14 mouse cellular contexts compared by ENCODE assay signal in the genomic region with DNA sequence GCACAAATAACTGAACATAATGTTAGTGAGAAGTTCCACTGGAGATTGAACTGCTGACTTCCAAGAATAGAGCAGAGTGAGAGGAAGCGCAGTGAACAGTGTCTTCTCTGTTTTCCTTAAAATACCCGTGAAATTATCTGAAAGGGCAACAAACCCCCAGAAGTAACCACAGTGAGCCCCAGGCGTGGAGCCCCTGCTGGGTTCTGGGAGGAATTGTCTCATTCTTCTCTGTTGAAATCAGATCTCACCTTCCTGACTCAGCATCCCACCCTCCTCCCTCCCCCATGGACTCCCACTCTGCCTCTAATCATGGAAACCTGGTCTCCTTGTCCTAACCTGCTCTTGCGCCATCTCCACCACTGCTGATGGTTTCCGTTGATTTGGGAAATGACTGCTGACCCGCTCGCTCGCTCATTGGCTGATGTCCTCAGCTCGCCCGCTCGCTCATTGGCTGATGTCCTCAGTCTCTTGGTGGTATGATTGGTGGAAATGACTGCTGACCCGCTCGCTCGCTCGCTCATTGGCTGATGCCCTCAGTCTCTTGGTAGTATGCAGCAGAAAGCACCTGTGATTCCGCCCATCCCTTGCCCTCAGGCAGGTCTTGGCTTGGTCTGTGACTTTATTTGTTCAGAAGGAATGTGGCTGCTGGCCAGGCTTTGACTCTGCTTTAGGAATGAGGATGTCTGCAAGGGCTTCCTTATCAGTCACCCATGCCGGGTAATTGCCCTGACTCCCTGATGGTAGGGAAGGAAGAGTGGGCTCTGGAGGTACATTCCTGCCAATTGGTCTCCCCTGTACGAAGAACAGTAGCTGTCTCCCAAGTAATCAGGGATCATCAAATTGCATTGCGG.
DNase-seq lines count a peak whose midpoint lies in the region.
"Had no signal": no experiment of that assay in that cellular context is flagged by ENCODE, and none has a peak within 500 bp of the region (broad histone marks: within the 10 kb centered on the region; RNA-seq: fewer than 3 reads in every experiment).

No protein-coding gene starts in this region.

- intact Hi-C loops in gastrocnemius, postnatal 14 days (cut with DNase I; ENCODE audit: low total_unique reads) = loop anchor here (10.0 kb wide), 1 partner anchor 168 kb away; the partner anchor contains the start of gene Cadm1

- peak; percentile 19 to 58 for DNase-seq in urinary bladder, adult 18-20 months (ENCODE audit: low spot score in 2 of 2)
- DNase-seq in urinary bladder, postnatal 10 days (ENCODE audit: low spot score) = no peak
- peak; percentile 58 for DNase-seq in R1 (ENCODE audit: low read depth, low spot score)
- DNase-seq in lung, postnatal 4 days = peak; percentile 33 to 51
- no peak for DNase-seq in gastrocnemius, postnatal 4 days (ENCODE audit: low spot score in 2 of 2)
- no peak for DNase-seq in gastrocnemius, postnatal 14 days
- no peak for DNase-seq in left cerebral cortex, adult 18-20 months (ENCODE audit: low spot score in 2 of 2)
- DNase-seq: adrenal gland, postnatal 14 days; cerebellum, adult 9-11 months; embryo, embryonic 11 days; heart, adult 2 months; kidney, adult 18-20 months; layer of hippocampus, postnatal 36 days; right cerebral cortex, postnatal 4 days had no signal

Comparison
In these comparisons a context has a peak if more than half of its experiments do, and no peak if none do; other contexts are left out.
1. DNase-seq: peak in urinary bladder, adult 18-20 months (2 of 2), R1 (single experiment) and lung, postnatal 4 days (2 of 2); none in urinary bladder, postnatal 10 days (single experiment), gastrocnemius, postnatal 4 days (0 of 2), gastrocnemius, postnatal 14 days (single experiment) and left cerebral cortex, adult 18-20 months (0 of 2).